In the genomic region with DNA sequence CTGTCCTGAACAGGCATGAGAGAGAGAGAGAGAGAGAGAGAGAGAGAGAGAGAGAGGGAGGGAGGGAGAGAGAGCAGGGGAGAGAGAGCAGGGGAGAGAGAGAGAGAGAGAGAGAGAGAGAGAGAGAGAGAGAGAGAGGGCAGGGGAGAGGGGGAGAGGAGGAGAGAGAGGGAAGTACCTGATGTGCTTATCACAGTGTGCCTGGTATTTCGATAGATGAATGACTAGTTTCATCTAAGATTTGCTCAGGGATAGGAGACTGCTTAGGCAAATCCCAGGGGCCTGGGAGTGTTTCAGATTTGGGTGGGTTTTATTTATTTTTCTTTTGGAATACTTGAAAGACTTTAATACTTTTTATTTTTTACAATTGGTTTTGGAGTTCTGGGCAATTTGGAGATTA, we compare ENCODE assay signal across 1 mouse cellular context.
TF ChIP-seq lines count a peak whose summit lies in the region.

No protein-coding gene starts in this region.

TF ChIP-seq in MEL, 35 proteins besides CTCF, POLR2A, EP300 and RAD21 (continued from another document):
- TF ChIP-seq GATA1 (IDR thresholded peaks at IDR 0.05; ENCODE audit: low read depth, low read length) = peak; percentile 56
- no peak for TF ChIP-seq MAFK (IDR thresholded peaks at IDR 0.05; ENCODE audit: borderline replicate concordance, low read depth, low read length)
TF ChIP-seq in MEL: peak in this region for 4.
